Mouse (Mus musculus) G1E (cell line): ENCODE measurements around the gene Abl1. TPM values are rescaled to one million over a fixed set of nuclear protein-coding genes. Genes with fewer than 3 reads are reported as not detected.

Experiments used
- ATAC-seq: 2 replicates; pipeline ENCODE4 v1.8.0; 2016; ENCODE audit warnings: mild to moderate bottlenecking; ENCODE audit not compliant: insufficient number of reproducible peaks, poor library complexity, low FRiP score, severe bottlenecking; ENCODE audit errors: extremely low read depth
- DNase-seq: peaks from one replicate; pipeline ENCODE4 v3.0.0; 2012; ENCODE audit warnings: low spot score
- H3K27me3 ChIP-seq: 2 replicates; pipeline ENCODE4 v1.6.1; 2012; ENCODE audit warnings: mild to moderate bottlenecking, low read length, inconsistent platforms; ENCODE audit not compliant: insufficient read depth
- H3K36me3 ChIP-seq: replicated peaks from 2 replicates; pipeline ENCODE3; 2012; ENCODE audit warnings: mild to moderate bottlenecking, inconsistent platforms
- H3K4me1 ChIP-seq: 2 replicates; pipeline ENCODE4 v1.6.1; 2012; ENCODE audit warnings: low read depth, low read length, inconsistent platforms, mixed read lengths; ENCODE audit not compliant: insufficient read depth
- H3K4me3 ChIP-seq: 2 replicates; pipeline ENCODE4 v1.5.1; 2012; ENCODE audit warnings: low read depth, mild to moderate bottlenecking, inconsistent platforms, low read length, moderate library complexity, mixed read lengths
- H3K9me3 ChIP-seq: replicated peaks from 2 replicates; pipeline ENCODE4 v1.6.1; 2012; ENCODE audit warnings: inconsistent platforms
- CTCF ChIP-seq: IDR thresholded peaks from 2 replicates; pipeline ENCODE4 v1.5.1; 2012; ENCODE audit warnings: low read depth, low read length, inconsistent platforms, mixed read lengths
- GATA1 ChIP-seq: IDR thresholded peaks from 2 replicates; pipeline ENCODE4 v1.6.1; 2012; ENCODE audit warnings: borderline replicate concordance, low read length, inconsistent platforms, mixed read lengths
- GATA2 ChIP-seq: IDR thresholded peaks from 2 replicates; pipeline ENCODE4 v1.6.1; 2012; ENCODE audit warnings: low read depth, low read length, inconsistent platforms, borderline replicate concordance
- POLR2AphosphoS5 ChIP-seq: IDR thresholded peaks from 2 replicates; pipeline ENCODE4 v1.6.1; 2012; ENCODE audit warnings: low read depth, low read length, inconsistent platforms; ENCODE audit not compliant: insufficient replicate concordance
- TAL1 ChIP-seq: conservative IDR thresholded peaks from 2 replicates; pipeline ENCODE4 v1.6.1; 2012; ENCODE audit warnings: low read depth, low read length, inconsistent platforms, mixed read lengths
- polyA plus RNA-seq: library from polyadenylated mRNA; stranded (reverse); fragments of >175 nt; gene quantifications from 2 replicates; pipeline ENCODE4 v1.2.3, GENCODE M21; 2012
- total RNA-seq, 2 experiments: library from RNA; stranded (forward) in 1 of 2; stranded (reverse) in 1 of 2; fragments of 200-1000 nt in 1 of 2; fragments of >200 nt in 1 of 2; fragmentation: Nextera tagmentation in 1 of 2; gene quantifications; 2 replicates each; pipeline ENCODE4 v1.2.3; 2014 to 2017

The Abl1 gene
- total and polyA plus RNA-seq, 3 experiments, result 22.3 to 66.4 (median 58.4) TPM

DNA sequence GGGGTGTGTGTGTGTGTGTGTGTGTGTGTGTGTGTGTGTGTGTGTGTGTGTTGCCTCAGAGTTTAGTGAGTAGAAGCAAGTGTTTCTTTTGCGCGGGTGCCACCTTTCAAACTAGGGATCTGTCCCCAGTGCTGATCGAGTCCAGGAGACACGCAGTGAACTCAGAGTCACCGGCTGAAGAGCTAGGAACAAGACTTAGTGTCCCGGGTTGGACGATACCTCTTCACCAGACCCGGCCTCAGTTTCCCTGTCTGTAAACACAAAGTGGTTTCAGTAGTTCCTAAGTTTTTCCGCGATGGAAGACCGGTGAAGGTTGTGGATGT, 46.7 kb upstream of the Abl1 start:
- peaks cover 6% of the 10 kb centered on the region for H3K9me3 ChIP-seq
- no peak for DNase-seq
- no peaks in the 10 kb centered on the region for H3K36me3 ChIP-seq
- H3K27me3 ChIP-seq, result peaks cover 72% of the 10 kb centered on the region
- no peak for ATAC-seq
- H3K4me1 ChIP-seq, result no peaks in the 10 kb centered on the region
- no peak for TF ChIP-seq CTCF
- no peak for TF ChIP-seq TAL1
- no peak for TF ChIP-seq GATA2
- TF ChIP-seq GATA1, result no peak
- no peak overlapping the region for H3K4me3 ChIP-seq

DNA sequence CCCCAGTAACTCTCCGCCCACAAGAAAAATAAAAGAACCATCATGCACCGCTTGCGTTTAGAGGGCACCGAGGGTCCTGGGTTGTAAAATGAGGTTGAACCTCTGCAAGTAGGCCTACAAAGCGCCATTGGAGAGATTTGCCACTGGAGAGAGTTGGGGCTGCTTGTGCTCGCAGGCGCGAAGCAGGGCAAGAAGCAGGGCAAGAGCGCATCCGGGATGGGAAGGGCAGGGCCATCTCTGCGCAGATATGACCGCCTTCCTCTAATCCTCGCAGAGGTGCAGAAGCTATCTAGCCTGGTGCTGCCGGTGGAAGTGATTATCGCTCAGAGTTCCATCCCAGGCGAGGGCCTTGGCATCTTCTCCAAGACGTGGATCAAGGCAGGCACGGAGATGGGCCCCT, 46.2 kb upstream of the Abl1 start:
- Histone ChIP-seq H3K27me3 (peaks cover 68% of the 10 kb centered on the region), H3K36me3 (no peaks in the 10 kb centered on the region), H3K9me3 (0 out of 2 replicates have a peak, but pooled peaks cover 3% of the 10 kb centered on the region), H3K4me1 (no peaks in the 10 kb centered on the region), H3K4me3 (no peak overlapping the region)
- ATAC-seq (no peak), DNase-seq (no peak)
- TF ChIP-seq POLR2AphosphoS5 (no peak), CTCF (no peak), GATA1 (no peak), TAL1 (no peak), GATA2 (no peak)

- Histone ChIP-seq H3K36me3 (no peaks in the 10 kb centered on the region), H3K27me3 (peaks cover 50% of the 10 kb centered on the region), H3K9me3 (peaks cover 11% of the 10 kb centered on the region; the same call in 1 of the 2 replicates), H3K4me3 (no peak overlapping the region), H3K4me1 (no peaks in the 10 kb centered on the region)
- DNase-seq (no peak), ATAC-seq (no peak)
- TF ChIP-seq GATA2 (no peak), TAL1 (no peak), GATA1 (no peak), POLR2AphosphoS5 (no peak), CTCF (no peak)
Observed at GRCm38 (mm10) chr2:31653971-31654853, 34.0 kb upstream of the Abl1 start.

DNA sequence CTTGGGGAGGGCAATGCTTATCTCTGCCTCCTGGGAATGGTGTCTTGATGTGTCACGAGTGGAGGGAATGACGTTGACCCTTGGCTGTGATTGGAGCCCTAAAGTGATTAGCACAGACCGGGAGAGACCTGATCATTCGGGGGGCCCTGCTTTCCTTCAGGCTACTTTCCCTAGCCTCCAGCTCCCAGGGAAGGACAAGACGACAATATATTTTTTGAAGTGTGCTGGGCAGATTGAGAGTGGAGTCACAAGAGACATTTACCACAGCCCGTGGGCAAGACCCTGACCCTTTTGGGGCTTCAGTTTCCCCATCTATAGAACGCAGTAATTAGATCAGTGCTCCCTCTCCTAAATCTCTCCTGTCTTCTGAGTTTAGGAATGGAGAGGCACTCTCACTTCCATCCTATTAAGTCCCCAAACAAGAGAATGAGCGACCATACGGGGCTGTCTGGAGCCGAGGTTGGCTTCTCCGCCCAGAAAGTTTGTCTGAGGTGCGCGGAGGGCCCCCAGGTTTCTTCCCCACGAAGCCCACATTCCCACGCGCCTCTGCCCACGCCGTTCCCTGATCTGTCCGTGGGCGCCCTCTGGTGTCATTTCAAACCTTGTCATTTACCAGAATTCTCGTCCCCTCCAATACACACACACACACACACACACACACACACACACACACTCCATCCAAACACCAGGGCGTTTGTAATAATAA, 33.2 kb upstream of the Abl1 start:
- H3K4me3 ChIP-seq, result no peak overlapping the region
- H3K27me3 ChIP-seq, result peaks cover 47% of the 10 kb centered on the region
- H3K9me3 ChIP-seq, result peaks cover 12% of the 10 kb centered on the region; the same call in 1 of the 2 replicates
- ATAC-seq (no peak), DNase-seq (no peak)
- H3K36me3 ChIP-seq, result no peaks in the 10 kb centered on the region
- no peaks in the 10 kb centered on the region for H3K4me1 ChIP-seq
- TF ChIP-seq TAL1, result no peak
- TF ChIP-seq CTCF, result no peak
- TF ChIP-seq POLR2AphosphoS5, result no peak
- TF ChIP-seq GATA2, result no peak
- TF ChIP-seq GATA1, result no peak

- Histone ChIP-seq H3K36me3 (no peaks in the 10 kb centered on the region), H3K4me3 (no peak overlapping the region), H3K9me3 (peaks cover 12% of the 10 kb centered on the region; the same call in 1 of the 2 replicates), H3K4me1 (no peaks in the 10 kb centered on the region), H3K27me3 (peaks cover 41% of the 10 kb centered on the region)
- no peak for TF ChIP-seq GATA1
- TF ChIP-seq CTCF, result no peak
- no peak for TF ChIP-seq GATA2
- TF ChIP-seq POLR2AphosphoS5, result no peak
- no peak for TF ChIP-seq TAL1
- no peak for DNase-seq
- no peak for ATAC-seq
Observed at GRCm38 (mm10) chr2:31656374-31656773, 31.8 kb upstream of the Abl1 start.

- peaks cover 8% of the 10 kb centered on the region; the same call in 1 of the 2 replicates for H3K9me3 ChIP-seq
- no peak overlapping the region for H3K4me3 ChIP-seq
- H3K4me1 ChIP-seq, result no peaks in the 10 kb centered on the region; the same call in 1 of the 2 replicates
- H3K27me3 ChIP-seq, result peaks cover 25% of the 10 kb centered on the region
- no peaks in the 10 kb centered on the region for H3K36me3 ChIP-seq
- no peak for DNase-seq
- TF ChIP-seq GATA1, result no peak
- TF ChIP-seq CTCF, result no peak
- no peak for TF ChIP-seq TAL1
- no peak for TF ChIP-seq POLR2AphosphoS5
- TF ChIP-seq GATA2, result no peak
- ATAC-seq, result no peak
Observed at GRCm38 (mm10) chr2:31662939-31663803, 25.0 kb upstream of the Abl1 start.
